Comparison of ENCODE assay signal across 8 mouse cellular contexts in genomic region chr2:26583640-26584039, GRCm38 (mm10). TPM values are rescaled to one million over a fixed set of nuclear protein-coding genes. Genes with fewer than 3 reads are reported as not detected.
DNase-seq lines count a peak whose midpoint lies in the region; ATAC-seq lines count a peak whose summit lies in the region.

No protein-coding gene starts in this region.

- 66% methylated on average over 11 of the region's 11 CpGs for WGBS in embryonic facial prominence, embryonic 10.5 days
- WGBS in hindbrain, embryonic 14.5 days = 78% methylated on average over 11 of the region's 11 CpGs
- WGBS in stomach, embryonic 15.5 days = 34% methylated on average over 11 of the region's 11 CpGs

- no peaks in the 10 kb centered on the region for H3K9me3 ChIP-seq in embryonic facial prominence, embryonic 10.5 days
- no peaks in the 10 kb centered on the region for H3K9me3 ChIP-seq in hindbrain, embryonic 14.5 days (ENCODE audit: control insufficient read depth, low read length)
- no peaks in the 10 kb centered on the region for H3K9me3 ChIP-seq in stomach, embryonic 15.5 days

- H3K4me1 ChIP-seq in embryonic facial prominence, embryonic 10.5 days = peaks cover 53% of the 10 kb centered on the region
- peaks cover 13% of the 10 kb centered on the region for H3K4me1 ChIP-seq in hindbrain, embryonic 14.5 days (replicated peaks; ENCODE audit: control insufficient read depth, insufficient read depth, low read length)
- H3K4me1 ChIP-seq in stomach, embryonic 15.5 days = peaks cover 17% of the 10 kb centered on the region

- H3K9ac ChIP-seq in hindbrain, embryonic 14.5 days = peak overlapping the region; percentile 34; the same call in 1 of the 2 replicates
- H3K9ac ChIP-seq in stomach, embryonic 15.5 days = no peak overlapping the region

- intact Hi-C loops in left cerebral cortex, postnatal 36 days (cut with DNase I) = no loop called here

- H3K4me3 ChIP-seq in embryonic facial prominence, embryonic 10.5 days = peak overlapping the region; percentile 34
- peak overlapping the region; percentile 19; the same call in 1 of the 2 replicates for H3K4me3 ChIP-seq in hindbrain, embryonic 14.5 days (replicated peaks; ENCODE audit: low read length)
- peak overlapping the region; percentile 26 for H3K4me3 ChIP-seq in stomach, embryonic 15.5 days (replicated peaks)

- H3K36me3 ChIP-seq in embryonic facial prominence, embryonic 10.5 days (replicated peaks) = no peaks in the 10 kb centered on the region
- no peaks in the 10 kb centered on the region for H3K36me3 ChIP-seq in hindbrain, embryonic 14.5 days (replicated peaks; ENCODE audit: control insufficient read depth, insufficient read depth)
- H3K36me3 ChIP-seq in stomach, embryonic 15.5 days = no peaks in the 10 kb centered on the region

- DNase-seq in adrenal gland, adult 2 months = peak; percentile 80
- peak; percentile 25 for DNase-seq in embryonic facial prominence, embryonic 10.5 days (ENCODE audit: low spot score)
- DNase-seq in hindbrain, embryonic 14.5 days (ENCODE audit: low spot score) = no peak
- DNase-seq in liver = peak; percentile 41
- DNase-seq in left cerebral cortex, postnatal 36 days (ENCODE audit: low spot score in 2 of 2) = no peak
- DNase-seq in embryo, embryonic 10 days (ENCODE audit: low spot score) = no peak
- no peak for DNase-seq in spleen, adult 18-20 months

- H3K4me2 ChIP-seq in hindbrain, embryonic 14.5 days (replicated peaks) = no peak overlapping the region
- H3K4me2 ChIP-seq in stomach, embryonic 15.5 days = no peak overlapping the region

- no peak for ATAC-seq in hindbrain, embryonic 14.5 days (ENCODE audit: low FRiP score)
- no peak for ATAC-seq in stomach, embryonic 15.5 days (ENCODE audit: insufficient read depth, low FRiP score, low read depth)

- peak overlapping the region; percentile 49 for H3K27ac ChIP-seq in embryonic facial prominence, embryonic 10.5 days (replicated peaks)
- peak overlapping the region; percentile 47 for H3K27ac ChIP-seq in hindbrain, embryonic 14.5 days
- H3K27ac ChIP-seq in stomach, embryonic 15.5 days = peak overlapping the region; percentile 16; the same call in 1 of the 2 replicates

- peaks cover 4% of the 10 kb centered on the region; the same call in 1 of the 2 replicates for H3K27me3 ChIP-seq in embryonic facial prominence, embryonic 10.5 days (replicated peaks; ENCODE audit: low read depth, poor library complexity, severe bottlenecking)
- no peaks in the 10 kb centered on the region for H3K27me3 ChIP-seq in hindbrain, embryonic 14.5 days (ENCODE audit: control insufficient read depth, insufficient read depth, low read length)
- no peaks in the 10 kb centered on the region for H3K27me3 ChIP-seq in stomach, embryonic 15.5 days (replicated peaks)

RNA-seq across cellular contexts. Expression of gene Gm20532, which starts 2.8 kb away (rescaled TPM):
- not detected for total RNA-seq in adrenal gland, adult 2 months (2021)
- polyA plus RNA-seq in adrenal gland, adult 2 months (2012; rRNA removed) = not detected in 2 replicates
- not detected in 2 replicates for polyA plus RNA-seq in embryonic facial prominence, embryonic 10.5 days (2016; fragmentation: Nextera tagmentation; extraction: Ambion mirVana)
- polyA plus RNA-seq in hindbrain, embryonic 14.5 days (2014; fragmentation: Nextera tagmentation; extraction: Ambion mirVana) = not detected in 2 replicates
- polyA plus RNA-seq in stomach, embryonic 15.5 days (2015; fragmentation: Nextera tagmentation; extraction: Ambion mirVana) = not detected in 2 replicates
- total RNA-seq in left cerebral cortex, postnatal 36 days (2021) = not detected

RNA-seq across cellular contexts. Expression of gene Egfl7, which starts 3.8 kb away (rescaled TPM):
- 100 to 1,000 TPM in 1 of 2 experiments, 10 to 100 TPM in 1; 71.2 to 146 TPM for total RNA-seq in adrenal gland, adult 2 months (2021)
- polyA plus RNA-seq in adrenal gland, adult 2 months (2012; rRNA removed) = 355 and 444 TPM in 2 replicates
- polyA plus RNA-seq in embryonic facial prominence, embryonic 10.5 days (2016; fragmentation: Nextera tagmentation; extraction: Ambion mirVana) = 93.2 and 96.6 TPM in 2 replicates
- 62.2 and 69.2 TPM in 2 replicates for polyA plus RNA-seq in hindbrain, embryonic 14.5 days (2014; fragmentation: Nextera tagmentation; extraction: Ambion mirVana)
- polyA plus RNA-seq in stomach, embryonic 15.5 days (2015; fragmentation: Nextera tagmentation; extraction: Ambion mirVana) = 121 and 128 TPM in 2 replicates
- 10 to 100 TPM; 61.6 to 85.2 TPM for total RNA-seq in left cerebral cortex, postnatal 36 days (2021)

RNA-seq across cellular contexts. Expression of gene Agpat2, which starts 20.6 kb away (rescaled TPM):
- total RNA-seq in adrenal gland, adult 2 months (2021) = 100 to 1,000 TPM; 469 to 591 TPM
- polyA plus RNA-seq in adrenal gland, adult 2 months (2012; rRNA removed) = 584 and 714 TPM in 2 replicates
- polyA plus RNA-seq in embryonic facial prominence, embryonic 10.5 days (2016; fragmentation: Nextera tagmentation; extraction: Ambion mirVana) = 12.4 and 12.9 TPM in 2 replicates
- polyA plus RNA-seq in hindbrain, embryonic 14.5 days (2014; fragmentation: Nextera tagmentation; extraction: Ambion mirVana) = 5.6 and 6.6 TPM in 2 replicates
- 60.1 and 63.4 TPM in 2 replicates for polyA plus RNA-seq in stomach, embryonic 15.5 days (2015; fragmentation: Nextera tagmentation; extraction: Ambion mirVana)
- 1 to 10 TPM; 1.5 to 1.6 TPM for total RNA-seq in left cerebral cortex, postnatal 36 days (2021)

RNA-seq across cellular contexts. Expression of gene Fam69b, which starts 44.6 kb away (rescaled TPM):
- total RNA-seq in adrenal gland, adult 2 months (2021) = 10 to 100 TPM in 1 of 2 experiments, 1 to 10 TPM in 1; 6.9 to 15.7 TPM
- polyA plus RNA-seq in adrenal gland, adult 2 months (2012; rRNA removed) = 21.8 and 33.4 TPM in 2 replicates
- 39.9 and 43.8 TPM in 2 replicates for polyA plus RNA-seq in embryonic facial prominence, embryonic 10.5 days (2016; fragmentation: Nextera tagmentation; extraction: Ambion mirVana)
- polyA plus RNA-seq in hindbrain, embryonic 14.5 days (2014; fragmentation: Nextera tagmentation; extraction: Ambion mirVana) = 128 and 136 TPM in 2 replicates
- 28.9 and 33.7 TPM in 2 replicates for polyA plus RNA-seq in stomach, embryonic 15.5 days (2015; fragmentation: Nextera tagmentation; extraction: Ambion mirVana)
- 10 to 100 TPM; 69.1 to 81.4 TPM for total RNA-seq in left cerebral cortex, postnatal 36 days (2021)

Comparison
In these comparisons a context has a peak if more than half of its experiments do, and no peak if none do; other contexts are left out.
1. DNase-seq: peak in adrenal gland, adult 2 months (single experiment), embryonic facial prominence, embryonic 10.5 days (single experiment) and liver (single experiment); none in hindbrain, embryonic 14.5 days (single experiment), left cerebral cortex, postnatal 36 days (0 of 2), embryo, embryonic 10 days (single experiment) and spleen, adult 18-20 months (0 of 2).
2. Peak in every context shown above with its lines, with median percentiles within 50 percentile points of each other: H3K27ac ChIP-seq and H3K4me3 ChIP-seq.